Mouse (Mus musculus) urinary bladder, postnatal 36 days (tissue): ENCODE measurements around the gene Zfp949.
"Not testable (repeated sequence)": the region's sequence is repeated elsewhere in the genome, so short reads cannot be mapped to it uniquely, and the experiment has no call there.

Experiments
- DNase-seq, 2 experiments: peaks; one replicate each; pipeline ENCODE4 v3.0.0; 2022; ENCODE audit warnings: low spot score in 2 of 2, mixed read lengths in 1 of 2

Gene Zfp949

DNA sequence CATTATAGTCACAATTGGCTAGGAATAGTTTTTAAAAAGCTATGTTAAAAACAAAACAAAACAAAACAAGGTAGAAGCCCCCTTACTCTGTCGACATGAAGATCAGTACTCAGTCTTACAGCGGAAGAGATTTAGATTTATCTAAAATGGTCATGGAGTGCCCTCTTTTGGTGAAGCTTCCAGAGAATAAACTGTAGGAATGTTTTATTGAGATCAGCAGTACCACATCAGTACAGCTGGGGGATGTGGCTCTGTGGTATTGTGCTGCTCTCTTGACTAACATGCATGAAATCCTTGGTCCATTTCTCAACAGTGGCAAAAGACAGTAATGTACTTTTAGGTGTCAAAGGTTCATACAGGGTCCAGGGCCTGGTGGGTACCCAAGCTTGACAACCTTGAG lies 5.0 kb upstream of the Zfp949 start:
- DNase-seq = no peak

DNA sequence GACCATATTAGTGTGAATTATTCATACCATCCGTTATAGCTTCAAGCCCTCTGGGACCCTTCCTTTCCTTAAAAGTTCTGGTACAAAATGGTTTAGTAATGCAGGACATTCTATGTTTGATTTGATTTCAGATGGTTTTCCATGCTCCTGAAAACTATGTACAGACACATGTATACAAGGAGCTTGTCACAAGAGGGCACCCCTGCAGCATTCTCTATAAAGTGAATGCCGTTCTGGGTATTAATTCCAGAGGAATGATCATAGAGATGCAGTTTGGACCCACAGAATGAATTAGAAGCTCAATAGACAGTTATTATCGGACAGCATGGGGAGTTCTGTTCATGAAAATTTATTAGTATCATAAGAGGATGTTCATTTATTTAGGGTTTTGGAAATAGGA lies 2.3 kb upstream of the Zfp949 start:
- no peak for DNase-seq

DNA sequence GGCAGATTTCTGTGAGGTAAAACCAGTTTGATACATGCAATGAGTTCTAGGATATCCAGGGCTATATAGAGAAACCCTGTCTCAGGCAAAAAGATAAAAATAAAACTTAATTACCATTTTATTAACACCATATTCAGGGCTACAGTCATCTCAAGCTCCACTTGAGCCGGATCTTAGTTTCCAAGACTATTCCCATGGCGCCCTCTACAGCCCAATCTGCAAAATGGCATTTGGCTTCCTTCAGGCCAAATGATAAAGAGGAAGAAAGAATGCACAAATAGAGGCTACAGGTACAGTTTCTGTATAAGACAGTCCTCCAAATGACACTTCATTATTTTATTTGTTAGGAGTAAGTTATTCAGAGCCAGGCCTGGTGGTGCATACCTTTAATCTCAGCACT lies 1.7 kb upstream of the Zfp949 start:
- peak; percentile 25 to 32 for DNase-seq

DNA sequence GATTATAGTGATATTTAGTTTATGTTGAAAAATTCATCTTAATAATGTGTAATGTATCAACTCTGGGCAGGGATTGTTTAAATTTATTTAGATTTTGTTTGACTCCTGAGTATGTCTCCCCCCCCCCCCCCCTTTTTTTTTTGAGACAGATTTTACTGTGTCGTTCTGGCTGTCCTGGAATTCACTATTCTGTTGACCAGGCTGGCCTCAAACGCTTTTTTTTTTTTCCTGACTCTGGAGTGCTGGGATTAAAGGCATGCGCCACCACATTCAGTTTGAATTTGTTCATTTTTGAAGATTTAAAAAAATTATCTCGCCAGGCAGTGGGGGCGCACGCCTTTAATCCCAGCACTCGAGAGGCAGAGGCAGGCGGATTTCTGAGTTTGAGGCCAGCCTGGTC lies 1.2 kb upstream of the Zfp949 start:
- DNase-seq = no peak

DNA sequence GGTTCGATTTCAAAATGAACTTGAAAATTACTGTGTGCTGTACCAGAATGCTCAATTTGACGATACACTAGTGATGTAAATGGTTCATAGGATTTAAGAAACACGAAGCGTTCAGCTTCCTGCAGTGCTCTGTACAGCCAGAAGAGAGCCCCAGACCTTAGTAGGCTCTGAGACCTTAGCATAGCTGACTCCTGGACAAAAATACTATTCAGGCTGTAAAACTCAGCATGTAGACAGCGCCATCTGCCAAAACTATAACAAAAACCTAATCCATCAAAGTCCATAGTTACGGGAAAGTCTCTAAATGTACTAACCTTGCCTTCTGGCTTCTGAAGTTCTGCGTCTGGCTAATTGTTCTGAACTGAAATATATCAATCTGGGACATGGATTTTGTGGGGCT lies 550 bp upstream of the Zfp949 start:
- DNase-seq = no peak

DNA sequence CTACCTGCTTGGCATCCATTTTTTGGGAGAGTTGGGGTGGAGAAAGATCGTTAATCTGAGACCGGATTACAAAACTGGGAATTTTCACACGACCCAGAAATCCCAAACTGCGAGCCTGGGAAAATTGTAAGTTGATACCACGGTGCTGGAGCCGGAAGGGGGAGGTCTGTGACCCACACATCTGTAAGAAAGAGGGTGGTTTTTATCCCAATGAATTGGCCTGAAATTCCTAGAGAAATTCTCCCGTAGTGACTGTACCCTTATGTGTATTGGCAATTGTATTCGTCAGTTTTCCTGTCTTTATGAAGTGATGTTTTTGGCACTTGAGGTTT lies 760 bp downstream of the Zfp949 start:
- DNase-seq = no peak

DNA sequence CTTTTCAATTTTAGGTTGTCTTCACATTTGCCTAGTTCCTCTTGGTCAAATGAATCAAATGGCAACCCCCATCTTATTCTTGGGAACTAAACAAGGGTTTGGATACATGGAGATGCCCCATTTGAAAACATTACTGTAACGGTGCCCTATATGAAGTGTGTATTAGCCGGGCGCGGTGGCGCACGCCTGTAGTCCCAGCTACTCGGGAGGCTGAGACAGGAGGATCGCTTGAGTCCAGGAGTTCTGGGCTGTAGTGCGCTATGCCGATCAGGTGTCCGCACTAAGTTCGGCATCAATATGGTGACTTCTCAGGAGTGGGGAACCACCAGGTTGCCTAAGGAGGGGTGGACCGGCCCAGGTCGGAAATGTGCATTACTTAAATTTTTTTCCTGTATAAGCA lies 5.3 kb downstream of the Zfp949 start:
- no peak for DNase-seq

DNA sequence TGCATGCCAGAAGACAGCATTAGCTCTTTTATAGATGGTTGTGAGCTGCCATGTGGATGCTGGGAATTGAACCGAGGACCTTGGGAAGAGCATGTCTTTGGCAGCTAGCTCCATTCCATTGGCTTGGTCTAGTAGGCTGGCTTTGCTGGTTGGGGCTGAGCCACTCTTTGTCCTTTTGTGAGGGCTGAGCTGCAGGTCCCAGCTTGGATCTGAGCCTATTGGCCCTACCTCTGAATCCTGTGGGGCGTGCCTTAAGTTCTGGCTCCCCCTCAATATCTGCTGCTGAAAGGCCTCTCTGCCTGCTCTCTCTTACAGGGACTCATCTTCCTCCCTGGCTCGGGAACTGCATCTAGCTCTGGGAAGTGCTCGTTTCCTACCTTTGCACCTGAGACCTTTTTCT lies 10.3 kb downstream of the Zfp949 start:
- no peak for DNase-seq

DNA sequence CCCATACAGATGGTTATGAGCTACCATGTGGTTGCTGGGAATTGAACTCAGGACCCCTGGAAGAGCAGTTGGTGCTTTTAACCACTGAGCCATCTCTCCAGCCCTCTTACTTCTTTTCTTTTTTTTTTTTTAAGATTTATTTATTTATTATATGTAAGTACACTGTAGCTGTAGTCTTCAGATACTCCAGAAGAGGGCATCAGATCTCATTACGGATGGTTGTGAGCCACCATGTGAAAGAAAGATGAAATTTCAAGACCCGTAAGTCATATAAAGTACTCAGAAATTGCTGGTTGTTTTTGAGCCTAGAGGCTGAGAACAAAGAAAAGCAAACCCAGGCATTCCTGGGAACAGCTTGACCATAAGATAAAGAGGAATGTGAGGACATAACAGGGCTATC lies 13.7 kb downstream of the Zfp949 start:
- DNase-seq = not testable (repeated sequence)

DNA sequence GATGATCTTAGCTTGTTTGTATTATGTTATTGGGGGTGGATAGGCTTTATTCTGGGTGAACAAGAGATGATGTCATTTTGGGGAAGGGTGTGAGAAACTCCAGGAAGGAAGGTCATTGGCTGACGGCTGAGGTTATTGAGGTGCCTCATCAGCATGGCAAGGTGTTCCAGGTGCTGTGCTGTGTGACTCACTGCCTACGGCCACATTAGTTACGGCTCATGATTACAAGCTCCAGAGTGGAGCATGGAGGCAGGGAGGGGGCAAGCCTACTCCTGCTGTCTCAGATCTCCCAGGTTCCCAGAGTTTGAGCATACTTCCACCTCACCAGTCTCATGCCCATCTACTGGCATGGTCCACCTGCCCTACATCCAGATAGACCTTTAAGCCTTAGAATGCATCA lies 22.7 kb downstream of the Zfp949 start:
- not testable (repeated sequence) for DNase-seq

DNA sequence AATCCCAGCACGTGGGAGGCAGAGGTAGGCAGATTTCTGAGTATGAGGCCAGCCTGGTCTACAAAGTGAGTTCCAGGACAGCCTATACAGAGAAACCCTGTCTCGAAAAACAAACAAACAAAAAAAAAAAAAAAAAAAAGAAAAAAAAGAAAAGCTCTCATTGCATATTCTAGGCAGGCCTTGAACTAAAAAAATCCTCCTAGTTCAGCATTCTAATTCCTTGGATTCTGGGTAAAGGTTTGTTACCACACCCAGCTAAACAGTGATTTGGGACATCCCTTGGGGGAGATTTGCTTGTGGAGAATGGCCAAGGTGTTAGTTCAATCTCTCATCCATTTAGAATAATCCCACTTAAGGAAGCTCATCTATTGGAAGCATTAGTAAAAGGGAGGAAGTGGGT lies 32.8 kb downstream of the Zfp949 start, which contains the start of gene Trim43a:
Trim43a (plus strand) TSS at position 301 of the 400 bp plus-strand sequence.
- DNase-seq = not testable (repeated sequence)

DNA sequence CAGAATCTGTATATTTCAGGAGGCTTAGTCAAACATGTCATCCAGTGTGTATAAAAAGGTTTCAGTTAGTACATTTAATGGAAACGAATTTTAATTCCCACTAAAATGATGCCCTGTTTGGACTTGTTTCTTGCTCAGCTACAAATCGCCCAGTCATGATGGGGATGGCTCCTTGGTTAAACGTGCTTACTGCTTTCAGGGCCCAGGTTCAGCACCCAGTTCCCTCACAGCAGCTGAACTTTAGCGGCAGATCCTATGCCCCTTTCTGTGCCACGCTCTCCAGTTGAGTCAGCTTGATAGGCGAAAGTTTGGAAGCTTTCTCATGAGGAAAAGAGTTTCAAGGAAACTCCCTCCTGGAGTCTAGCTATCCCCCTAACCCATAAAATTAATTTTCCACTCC lies 45.9 kb downstream of the Zfp949 start:
- not testable (repeated sequence) for DNase-seq

DNA sequence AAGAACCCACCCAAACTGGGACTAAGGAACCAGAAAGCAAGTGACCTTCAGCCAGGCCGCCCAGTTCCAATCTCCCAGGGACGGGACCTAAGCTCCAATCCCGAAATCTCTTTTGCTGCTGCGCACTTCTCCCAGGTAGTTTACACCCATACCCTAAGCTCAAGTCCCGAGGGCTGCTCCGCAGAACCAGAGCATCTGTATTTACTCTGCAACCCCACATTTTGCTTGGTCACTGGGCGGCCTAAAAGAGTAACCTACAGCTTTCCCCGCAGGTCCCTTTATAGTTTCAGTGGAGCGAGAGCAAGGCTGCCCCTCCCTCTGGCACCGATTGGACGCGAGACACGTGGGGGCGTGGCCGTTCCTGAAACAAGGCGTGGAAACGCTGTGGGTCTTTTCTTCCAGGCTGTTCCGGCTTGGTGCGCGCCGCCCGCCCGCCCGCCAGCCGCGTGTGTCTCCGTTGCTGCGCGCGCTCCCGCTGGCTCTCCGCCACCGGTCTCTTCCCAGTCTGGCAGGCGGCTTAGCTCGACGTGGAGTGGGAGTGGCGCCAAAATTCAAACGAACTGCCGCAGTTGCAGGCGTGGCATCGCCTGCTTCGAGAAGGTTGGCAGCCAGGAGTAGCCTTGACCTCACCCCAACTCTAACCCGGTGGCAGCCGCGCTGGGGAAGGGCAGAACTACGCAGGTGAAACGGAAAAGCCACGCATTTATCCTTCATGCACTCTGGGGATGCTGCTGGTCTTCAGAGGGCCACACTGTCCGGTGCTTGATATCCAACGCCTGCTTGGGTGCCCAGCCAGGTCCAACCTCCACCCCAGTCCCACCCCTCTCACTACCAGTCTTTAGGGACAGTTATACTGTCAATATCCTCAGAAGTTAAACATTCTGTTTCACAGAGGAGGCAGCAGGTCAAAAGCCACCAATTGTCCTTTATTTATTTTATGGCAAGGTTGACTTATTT lies 51.7 kb downstream of the Zfp949 start:
- DNase-seq = peak; percentile 98 to 100
